Mouse (Mus musculus): ENCODE measurements at regions not wholly inside any gene's neighbourhood (a gene's known extent, or its start where the extent isn't known, plus 50 kb on each side); places are given as distances from the start of the nearest gene placed in this dataset.

GRCm38 (mm10) chr13:14789827-14790226, 159.9 kb downstream of the AW209491 start:
- no peak overlapping the region for H3K4me2 ChIP-seq (replicated peaks)
- H3K4me1 ChIP-seq (replicated peaks; ENCODE audit: control insufficient read depth, insufficient read depth, low read length), result no peaks in the 10 kb centered on the region
- H3K9me3 ChIP-seq (ENCODE audit: control insufficient read depth, low read length), result no peaks in the 10 kb centered on the region
- H3K36me3 ChIP-seq (replicated peaks; ENCODE audit: control insufficient read depth, insufficient read depth), result no peaks in the 10 kb centered on the region
- H3K27ac ChIP-seq, result no peak overlapping the region
- no peak for DNase-seq (ENCODE audit: low spot score)
- 39% methylated on average over 3 of the region's 3 CpGs for WGBS
- no peak overlapping the region for H3K4me3 ChIP-seq (replicated peaks; ENCODE audit: low read length)
- no peak overlapping the region for H3K9ac ChIP-seq
- ATAC-seq (ENCODE audit: low FRiP score), result no peak
- H3K27me3 ChIP-seq (ENCODE audit: control insufficient read depth, insufficient read depth, low read length), result no peaks in the 10 kb centered on the region

DNA sequence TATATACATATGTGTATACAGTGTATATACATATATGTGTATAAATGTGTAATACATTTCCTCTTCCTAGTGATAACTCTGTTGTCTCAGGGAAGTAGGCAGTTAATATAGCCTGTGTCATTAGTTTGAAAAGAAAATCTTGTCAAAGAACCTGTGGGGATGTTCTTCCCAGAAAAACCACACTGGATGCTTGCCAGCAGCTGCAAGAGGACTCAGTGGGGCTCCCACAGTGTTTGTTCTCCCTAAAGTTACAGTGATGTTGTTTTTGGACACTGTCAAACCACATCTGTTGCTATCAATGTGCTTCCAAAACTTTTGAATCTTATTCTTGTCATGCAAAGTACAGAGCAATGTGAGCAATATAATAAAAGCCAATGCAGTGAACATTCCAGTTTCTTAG, 170.3 kb downstream of the AW209491 start:
- Histone ChIP-seq H3K4me1 (replicated peaks; ENCODE audit: control insufficient read depth, insufficient read depth, low read length) (no peaks in the 10 kb centered on the region), H3K4me2 (replicated peaks) (no peak overlapping the region), H3K27ac (no peak overlapping the region), H3K27me3 (ENCODE audit: control insufficient read depth, insufficient read depth, low read length) (no peaks in the 10 kb centered on the region), H3K9me3 (ENCODE audit: control insufficient read depth, low read length) (no peaks in the 10 kb centered on the region), H3K36me3 (replicated peaks; ENCODE audit: control insufficient read depth, insufficient read depth) (no peaks in the 10 kb centered on the region), H3K4me3 (replicated peaks; ENCODE audit: low read length) (no peak overlapping the region), H3K9ac (no peak overlapping the region)
- no peak for DNase-seq (ENCODE audit: low spot score)
- ATAC-seq (ENCODE audit: low FRiP score), result no peak

DNA sequence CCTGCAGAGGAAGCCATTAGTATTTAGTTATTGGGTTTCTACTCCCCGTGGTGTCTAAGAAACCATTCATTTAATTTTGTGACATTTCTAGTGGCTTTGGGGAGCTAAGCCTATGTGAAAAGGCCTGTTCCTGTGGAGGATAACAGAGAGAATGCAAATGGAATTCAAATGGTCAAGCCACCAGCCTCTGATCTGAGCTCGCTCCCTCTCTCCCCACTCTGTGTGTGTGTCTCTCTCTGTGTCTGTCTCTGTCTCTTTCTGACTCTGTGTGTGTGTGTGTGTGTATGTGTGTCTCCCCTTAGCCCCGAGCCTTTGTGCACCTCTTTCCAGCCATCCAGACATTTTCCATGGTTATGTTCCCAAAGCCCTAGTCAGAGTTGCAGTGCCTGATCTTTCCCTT, 171.1 kb downstream of the AW209491 start:
- Histone ChIP-seq H3K4me1 (replicated peaks; ENCODE audit: control insufficient read depth, insufficient read depth, low read length) (no peaks in the 10 kb centered on the region), H3K9me3 (ENCODE audit: control insufficient read depth, low read length) (no peaks in the 10 kb centered on the region), H3K4me2 (replicated peaks) (no peak overlapping the region), H3K36me3 (replicated peaks; ENCODE audit: control insufficient read depth, insufficient read depth) (no peaks in the 10 kb centered on the region), H3K27me3 (ENCODE audit: control insufficient read depth, insufficient read depth, low read length) (no peaks in the 10 kb centered on the region), H3K4me3 (replicated peaks; ENCODE audit: low read length) (no peak overlapping the region), H3K27ac (no peak overlapping the region), H3K9ac (no peak overlapping the region)
- 27% methylated on average over 3 of the region's 3 CpGs for WGBS
- DNase-seq (ENCODE audit: low spot score) (no peak), ATAC-seq (ENCODE audit: low FRiP score) (peak; percentile 46; the same call in 1 of the 2 replicates)

- Histone ChIP-seq H3K9ac (no peak overlapping the region), H3K27me3 (ENCODE audit: control insufficient read depth, insufficient read depth, low read length) (no peaks in the 10 kb centered on the region), H3K4me2 (replicated peaks) (no peak overlapping the region), H3K27ac (no peak overlapping the region), H3K36me3 (replicated peaks; ENCODE audit: control insufficient read depth, insufficient read depth) (no peaks in the 10 kb centered on the region), H3K4me1 (replicated peaks; ENCODE audit: control insufficient read depth, insufficient read depth, low read length) (no peaks in the 10 kb centered on the region), H3K4me3 (replicated peaks; ENCODE audit: low read length) (no peak overlapping the region), H3K9me3 (ENCODE audit: control insufficient read depth, low read length) (no peaks in the 10 kb centered on the region)
- ATAC-seq (ENCODE audit: low FRiP score), result no peak
- DNase-seq (ENCODE audit: low spot score), result no peak
- WGBS, result 61% methylated on average over 2 of the region's 2 CpGs
Observed at GRCm38 (mm10) chr13:14802391-14802790, 172.4 kb downstream of the AW209491 start.

DNA sequence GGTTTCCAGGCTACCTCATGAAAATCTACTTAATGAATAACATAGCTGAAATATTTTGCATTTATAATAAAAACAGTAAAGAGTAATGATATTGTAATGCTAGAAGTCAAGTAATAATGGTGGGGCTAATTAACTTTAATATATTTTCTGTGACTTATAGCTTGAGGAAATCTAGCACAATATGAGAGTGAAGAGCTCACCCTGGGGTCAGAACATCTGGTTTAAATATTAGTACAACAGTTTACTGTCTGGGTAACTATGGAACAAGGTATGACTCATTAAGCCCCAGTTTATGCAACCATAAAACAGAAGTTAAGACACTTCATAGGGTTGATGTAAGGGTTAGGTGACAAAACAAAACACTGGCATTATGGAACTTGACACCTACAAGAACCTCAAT, 205.4 kb downstream of the AW209491 start:
- no peaks in the 10 kb centered on the region for H3K9me3 ChIP-seq (ENCODE audit: control insufficient read depth, low read length)
- H3K4me3 ChIP-seq (replicated peaks; ENCODE audit: low read length), result no peak overlapping the region
- no peaks in the 10 kb centered on the region for H3K27me3 ChIP-seq (ENCODE audit: control insufficient read depth, insufficient read depth, low read length)
- H3K27ac ChIP-seq, result no peak overlapping the region
- DNase-seq (ENCODE audit: low spot score) (no peak), ATAC-seq (ENCODE audit: low FRiP score) (no peak)
- no peaks in the 10 kb centered on the region for H3K36me3 ChIP-seq (replicated peaks; ENCODE audit: control insufficient read depth, insufficient read depth)
- H3K4me2 ChIP-seq (replicated peaks), result no peak overlapping the region
- H3K4me1 ChIP-seq (replicated peaks; ENCODE audit: control insufficient read depth, insufficient read depth, low read length), result no peaks in the 10 kb centered on the region
- no peak overlapping the region for H3K9ac ChIP-seq
